Mouse (Mus musculus): ENCODE measurements around the gene Lrch1. TPM values are rescaled to one million over a fixed set of nuclear protein-coding genes. Genes with fewer than 3 reads are reported as not detected.

The Lrch1 gene
- polyA plus RNA-seq, 1 experiment from 2014 or later: 12.6 TPM

- ATAC-seq (ENCODE audit: low FRiP score): no peak
- Histone ChIP-seq H3K27ac (ENCODE audit: low read depth, low read length) (no peak overlapping the region), H3K9ac (ENCODE audit: low read depth, low read length) (no peak overlapping the region), H3K4me1 (replicated peaks; ENCODE audit: control insufficient read depth, insufficient read depth, low read length) (no peaks in the 10 kb centered on the region), H3K4me2 (replicated peaks; ENCODE audit: low read depth, low read length) (no peak overlapping the region), H3K27me3 (ENCODE audit: control insufficient read depth, insufficient read depth, low read length) (no peaks in the 10 kb centered on the region), H3K4me3 (ENCODE audit: low read depth, low read length) (no peak overlapping the region), H3K36me3 (ENCODE audit: control insufficient read depth, insufficient read depth, low read length) (no peaks in the 10 kb centered on the region), H3K9me3 (ENCODE audit: control insufficient read depth, low read length) (no peaks in the 10 kb centered on the region)
- no peak for DNase-seq (ENCODE audit: low spot score)
- 83% methylated on average over 14 of the region's 14 CpGs for WGBS
Measured at GRCm38 (mm10) chr14:74933960-74934710, 13.5 kb downstream of the Lrch1 start.

GRCm38 (mm10) chr14:74929739-74930138 is 17.9 kb downstream of the Lrch1 start:
- Histone ChIP-seq H3K27me3 (ENCODE audit: control insufficient read depth, insufficient read depth, low read length) (no peaks in the 10 kb centered on the region), H3K4me2 (replicated peaks; ENCODE audit: low read depth, low read length) (no peak overlapping the region), H3K9me3 (ENCODE audit: control insufficient read depth, low read length) (no peaks in the 10 kb centered on the region), H3K4me1 (replicated peaks; ENCODE audit: control insufficient read depth, insufficient read depth, low read length) (no peaks in the 10 kb centered on the region), H3K27ac (ENCODE audit: low read depth, low read length) (no peak overlapping the region), H3K4me3 (ENCODE audit: low read depth, low read length) (no peak overlapping the region), H3K9ac (ENCODE audit: low read depth, low read length) (no peak overlapping the region), H3K36me3 (ENCODE audit: control insufficient read depth, insufficient read depth, low read length) (no peaks in the 10 kb centered on the region)
- ATAC-seq (ENCODE audit: low FRiP score) (no peak), DNase-seq (ENCODE audit: low spot score) (no peak)
- WGBS: 85% methylated on average over 2 of the region's 2 CpGs

GRCm38 (mm10) chr14:74928809-74929432 is 18.8 kb downstream of the Lrch1 start:
- 91% methylated on average over 8 of the region's 8 CpGs for WGBS
- ATAC-seq (ENCODE audit: low FRiP score) (no peak), DNase-seq (ENCODE audit: low spot score) (no peak)
- no peaks in the 10 kb centered on the region for H3K4me1 ChIP-seq (replicated peaks; ENCODE audit: control insufficient read depth, insufficient read depth, low read length)
- no peaks in the 10 kb centered on the region for H3K27me3 ChIP-seq (ENCODE audit: control insufficient read depth, insufficient read depth, low read length)
- H3K4me2 ChIP-seq (replicated peaks; ENCODE audit: low read depth, low read length): no peak overlapping the region
- no peaks in the 10 kb centered on the region for H3K9me3 ChIP-seq (ENCODE audit: control insufficient read depth, low read length)
- no peak overlapping the region for H3K27ac ChIP-seq (ENCODE audit: low read depth, low read length)
- H3K9ac ChIP-seq (ENCODE audit: low read depth, low read length): no peak overlapping the region
- H3K4me3 ChIP-seq (ENCODE audit: low read depth, low read length): no peak overlapping the region
- no peaks in the 10 kb centered on the region for H3K36me3 ChIP-seq (ENCODE audit: control insufficient read depth, insufficient read depth, low read length)

GRCm38 (mm10) chr14:74926899-74927571 is 20.6 kb downstream of the Lrch1 start:
- Histone ChIP-seq H3K9me3 (ENCODE audit: control insufficient read depth, low read length) (no peaks in the 10 kb centered on the region), H3K4me1 (replicated peaks; ENCODE audit: control insufficient read depth, insufficient read depth, low read length) (no peaks in the 10 kb centered on the region), H3K27ac (ENCODE audit: low read depth, low read length) (no peak overlapping the region), H3K9ac (ENCODE audit: low read depth, low read length) (no peak overlapping the region), H3K36me3 (ENCODE audit: control insufficient read depth, insufficient read depth, low read length) (no peaks in the 10 kb centered on the region), H3K4me2 (replicated peaks; ENCODE audit: low read depth, low read length) (no peak overlapping the region), H3K27me3 (ENCODE audit: control insufficient read depth, insufficient read depth, low read length) (no peaks in the 10 kb centered on the region), H3K4me3 (ENCODE audit: low read depth, low read length) (no peak overlapping the region)
- ATAC-seq (ENCODE audit: low FRiP score) (peak; percentile 75; the same call in 1 of the 2 replicates), DNase-seq (ENCODE audit: low spot score) (peak; percentile 40)
- 53% methylated on average over 11 of the region's 11 CpGs for WGBS

GRCm38 (mm10) chr14:74925951-74926517 is 21.6 kb downstream of the Lrch1 start:
- Histone ChIP-seq H3K4me3 (ENCODE audit: low read depth, low read length) (no peak overlapping the region), H3K4me1 (replicated peaks; ENCODE audit: control insufficient read depth, insufficient read depth, low read length) (no peaks in the 10 kb centered on the region), H3K4me2 (replicated peaks; ENCODE audit: low read depth, low read length) (no peak overlapping the region), H3K27me3 (ENCODE audit: control insufficient read depth, insufficient read depth, low read length) (no peaks in the 10 kb centered on the region), H3K27ac (ENCODE audit: low read depth, low read length) (no peak overlapping the region), H3K36me3 (ENCODE audit: control insufficient read depth, insufficient read depth, low read length) (no peaks in the 10 kb centered on the region), H3K9me3 (ENCODE audit: control insufficient read depth, low read length) (no peaks in the 10 kb centered on the region), H3K9ac (ENCODE audit: low read depth, low read length) (no peak overlapping the region)
- 88% methylated on average over 9 of the region's 9 CpGs for WGBS
- no peak for ATAC-seq (ENCODE audit: low FRiP score)
- no peak for DNase-seq (ENCODE audit: low spot score)

- Histone ChIP-seq H3K4me3 (ENCODE audit: low read depth, low read length) (no peak overlapping the region), H3K9ac (ENCODE audit: low read depth, low read length) (no peak overlapping the region), H3K4me1 (replicated peaks; ENCODE audit: control insufficient read depth, insufficient read depth, low read length) (no peaks in the 10 kb centered on the region), H3K4me2 (replicated peaks; ENCODE audit: low read depth, low read length) (no peak overlapping the region), H3K36me3 (ENCODE audit: control insufficient read depth, insufficient read depth, low read length) (no peaks in the 10 kb centered on the region), H3K27me3 (ENCODE audit: control insufficient read depth, insufficient read depth, low read length) (no peaks in the 10 kb centered on the region), H3K9me3 (ENCODE audit: control insufficient read depth, low read length) (no peaks in the 10 kb centered on the region), H3K27ac (ENCODE audit: low read depth, low read length) (no peak overlapping the region)
- no peak for DNase-seq (ENCODE audit: low spot score)
- 90% methylated on average over 3 of the region's 3 CpGs for WGBS
- no peak for ATAC-seq (ENCODE audit: low FRiP score)
Measured at GRCm38 (mm10) chr14:74924521-74924920, 23.2 kb downstream of the Lrch1 start.

- Histone ChIP-seq H3K4me1 (replicated peaks; ENCODE audit: control insufficient read depth, insufficient read depth, low read length) (no peaks in the 10 kb centered on the region), H3K36me3 (ENCODE audit: control insufficient read depth, insufficient read depth, low read length) (no peaks in the 10 kb centered on the region), H3K4me2 (replicated peaks; ENCODE audit: low read depth, low read length) (no peak overlapping the region), H3K4me3 (ENCODE audit: low read depth, low read length) (no peak overlapping the region), H3K9me3 (ENCODE audit: control insufficient read depth, low read length) (no peaks in the 10 kb centered on the region), H3K27ac (ENCODE audit: low read depth, low read length) (no peak overlapping the region), H3K9ac (ENCODE audit: low read depth, low read length) (no peak overlapping the region), H3K27me3 (ENCODE audit: control insufficient read depth, insufficient read depth, low read length) (no peaks in the 10 kb centered on the region)
- DNase-seq (ENCODE audit: low spot score): no peak
- 85% methylated on average over 2 of the region's 2 CpGs for WGBS
- ATAC-seq (ENCODE audit: low FRiP score): no peak
Measured at GRCm38 (mm10) chr14:74924031-74924430, 23.6 kb downstream of the Lrch1 start.

- H3K9ac ChIP-seq (ENCODE audit: low read depth, low read length): no peak overlapping the region
- no peak overlapping the region for H3K4me3 ChIP-seq (ENCODE audit: low read depth, low read length)
- ATAC-seq (ENCODE audit: low FRiP score) (no peak), DNase-seq (ENCODE audit: low spot score) (no peak)
- 78% methylated on average over 12 of the region's 12 CpGs for WGBS
- H3K27me3 ChIP-seq (ENCODE audit: control insufficient read depth, insufficient read depth, low read length): no peaks in the 10 kb centered on the region
- no peak overlapping the region for H3K27ac ChIP-seq (ENCODE audit: low read depth, low read length)
- H3K4me1 ChIP-seq (replicated peaks; ENCODE audit: control insufficient read depth, insufficient read depth, low read length): no peaks in the 10 kb centered on the region
- H3K9me3 ChIP-seq (ENCODE audit: control insufficient read depth, low read length): no peaks in the 10 kb centered on the region
- no peak overlapping the region for H3K4me2 ChIP-seq (replicated peaks; ENCODE audit: low read depth, low read length)
- no peaks in the 10 kb centered on the region for H3K36me3 ChIP-seq (ENCODE audit: control insufficient read depth, insufficient read depth, low read length)
Measured at GRCm38 (mm10) chr14:74922039-74922736, 25.5 kb downstream of the Lrch1 start.
